Mouse (Mus musculus): ENCODE measurements around the gene Pcnx.

GRCm38 (mm10) chr12:81837463-81837862, 22.4 kb upstream of the Pcnx start:
- TF ChIP-seq CTCF (IDR thresholded peaks at IDR 0.05; ENCODE audit: borderline replicate concordance, insufficient read depth, low read length): no peak
- no peak for TF ChIP-seq POLR2A (IDR thresholded peaks at IDR 0.05; ENCODE audit: low read depth, low read length)
